Mouse (Mus musculus) kidney, embryonic 15.5 days (tissue): ENCODE measurements around the gene Abcb9. TPM values are rescaled to one million over a fixed set of nuclear protein-coding genes. Genes with fewer than 3 reads are reported as not detected.

Experiments
- ATAC-seq: fragments of 200-750 bp; cut with Nextera tagmentation; replicated peaks from 2 replicates; pipeline ENCODE4 v1.8.0; 2017; ENCODE audit warnings: moderate TSS enrichment; ENCODE audit not compliant: low FRiP score
- H3K27ac ChIP-seq: fragments of 300-500 bp; sonication (generic); 2 replicates; pipeline ENCODE4 v1.5.1; 2015; ENCODE audit warnings: mild to moderate bottlenecking, inconsistent platforms
- H3K27me3 ChIP-seq: fragments of 300-500 bp; sonication (generic); 2 replicates; pipeline ENCODE4 v1.6.1; 2015; ENCODE audit warnings: inconsistent platforms
- H3K36me3 ChIP-seq: fragments of 300-500 bp; sonication (generic); 2 replicates; pipeline ENCODE4 v1.6.1; 2015; ENCODE audit warnings: inconsistent platforms
- H3K4me1 ChIP-seq: fragments of 300-500 bp; sonication (generic); 2 replicates; pipeline ENCODE4 v1.6.1; 2015; ENCODE audit warnings: inconsistent platforms
- H3K4me2 ChIP-seq: fragments of 300-500 bp; sonication (generic); 2 replicates; pipeline ENCODE4 v1.6.1; 2015; ENCODE audit warnings: moderate library complexity, mild to moderate bottlenecking, inconsistent platforms
- H3K4me3 ChIP-seq: fragments of 300-500 bp; sonication (generic); replicated peaks from 2 replicates; pipeline ENCODE4 v1.5.1; 2015; ENCODE audit warnings: mild to moderate bottlenecking, inconsistent platforms
- H3K9ac ChIP-seq: fragments of 300-500 bp; sonication (generic); 2 replicates; pipeline ENCODE4 v1.6.1; 2015; ENCODE audit warnings: mild to moderate bottlenecking, inconsistent platforms
- H3K9me3 ChIP-seq: fragments of 300-500 bp; sonication (generic); replicated peaks from 2 replicates; pipeline ENCODE4 v1.6.1; 2016; ENCODE audit warnings: inconsistent platforms
- WGBS: fragments of 180-500 bp; shearing (Covaris S2); methylation state at CpG from one replicate; pipeline ENCODE4 v1.1.7; 2015; ENCODE audit warnings: mixed read lengths; 5-methylcytosine and 5-hydroxymethylcytosine counted together
- polyA plus RNA-seq: library from polyadenylated mRNA; unstranded; fragments of >200 nt; fragmentation: Nextera tagmentation; extraction: Ambion mirVana; gene quantifications from 2 replicates; pipeline ENCODE4 v1.2.1, GENCODE M21; 2015

Gene Abcb9
- polyA plus RNA-seq, result 1.5 and 1.7 TPM in 2 replicates

GRCm38 (mm10) chr5:124095596-124096232 lies at the start of gene Abcb9:
Abcb9 (minus strand) TSS chr5:124095798.
- no peaks in the 10 kb centered on the region for H3K36me3 ChIP-seq
- no peaks in the 10 kb centered on the region for H3K9me3 ChIP-seq
- peak within 1 kb of the TSS; percentile 97 for H3K4me2 ChIP-seq
- H3K4me3 ChIP-seq, result peak within 1 kb of the TSS; percentile 57
- H3K27ac ChIP-seq, result no peak within 1 kb of the TSS
- WGBS, result 2% methylated on average over 42 of the region's 42 CpGs
- no peaks in the 10 kb centered on the region for H3K27me3 ChIP-seq
- peak; percentile 86 for ATAC-seq
- H3K9ac ChIP-seq, result peak within 1 kb of the TSS; percentile 42
- H3K4me1 ChIP-seq, result peaks cover 19% of the 10 kb centered on the region

- peaks cover 40% of the 10 kb centered on the region for H3K36me3 ChIP-seq
- no peaks in the 10 kb centered on the region for H3K27me3 ChIP-seq
- no peaks in the 10 kb centered on the region for H3K9me3 ChIP-seq
- WGBS, result 72% methylated on average over 7 of the region's 7 CpGs
- no peak overlapping the region for H3K27ac ChIP-seq
- no peak overlapping the region for H3K9ac ChIP-seq
- no peak for ATAC-seq
- H3K4me1 ChIP-seq, result no peaks in the 10 kb centered on the region
- H3K4me2 ChIP-seq, result no peak overlapping the region
- H3K4me3 ChIP-seq, result no peak overlapping the region
Measured at GRCm38 (mm10) chr5:124138066-124138465, 42.5 kb upstream of the Abcb9 start.

- no peak overlapping the region for H3K4me2 ChIP-seq
- no peaks in the 10 kb centered on the region for H3K9me3 ChIP-seq
- no peak overlapping the region for H3K27ac ChIP-seq
- H3K4me3 ChIP-seq, result no peak overlapping the region
- H3K36me3 ChIP-seq, result peaks cover 42% of the 10 kb centered on the region
- WGBS, result 87% methylated on average over 5 of the region's 5 CpGs
- ATAC-seq, result no peak
- no peaks in the 10 kb centered on the region for H3K4me1 ChIP-seq
- H3K27me3 ChIP-seq, result no peaks in the 10 kb centered on the region
- H3K9ac ChIP-seq, result no peak overlapping the region
Measured at GRCm38 (mm10) chr5:124134261-124134660, 38.7 kb upstream of the Abcb9 start.

GRCm38 (mm10) chr5:124125093-124125492 lies 29.5 kb upstream of the Abcb9 start:
- 88% methylated on average over 11 of the region's 11 CpGs for WGBS
- Histone ChIP-seq H3K27ac (no peak overlapping the region), H3K27me3 (no peaks in the 10 kb centered on the region), H3K4me1 (no peaks in the 10 kb centered on the region), H3K4me3 (no peak overlapping the region), H3K9me3 (no peaks in the 10 kb centered on the region), H3K36me3 (peaks cover 73% of the 10 kb centered on the region), H3K9ac (no peak overlapping the region), H3K4me2 (no peak overlapping the region)
- ATAC-seq, result no peak

- no peak for ATAC-seq
- Histone ChIP-seq H3K36me3 (peaks cover 78% of the 10 kb centered on the region), H3K9ac (no peak overlapping the region), H3K4me1 (peaks cover 2% of the 10 kb centered on the region), H3K4me2 (no peak overlapping the region), H3K4me3 (no peak overlapping the region), H3K27ac (no peak overlapping the region), H3K9me3 (no peaks in the 10 kb centered on the region), H3K27me3 (no peaks in the 10 kb centered on the region)
- 89% methylated on average over 18 of the region's 18 CpGs for WGBS
Measured at GRCm38 (mm10) chr5:124122357-124122756, 26.8 kb upstream of the Abcb9 start.

- no peak overlapping the region for H3K9ac ChIP-seq
- H3K4me3 ChIP-seq, result no peak overlapping the region
- H3K4me2 ChIP-seq, result no peak overlapping the region
- peaks cover 78% of the 10 kb centered on the region for H3K36me3 ChIP-seq
- peaks cover 18% of the 10 kb centered on the region for H3K4me1 ChIP-seq
- WGBS, result 74% methylated on average over 5 of the region's 5 CpGs
- no peaks in the 10 kb centered on the region for H3K9me3 ChIP-seq
- H3K27ac ChIP-seq, result no peak overlapping the region
- no peak for ATAC-seq
- no peaks in the 10 kb centered on the region for H3K27me3 ChIP-seq
Measured at GRCm38 (mm10) chr5:124119204-124119603, 23.6 kb upstream of the Abcb9 start.

- ATAC-seq, result no peak
Measured at GRCm38 (mm10) chr5:124115990-124116845, 20.6 kb upstream of the Abcb9 start, which contains the start of gene Arl6ip4. Arl6ip4 (plus strand) TSS chr5:124116089.

GRCm38 (mm10) chr5:124115531-124115930 lies 19.9 kb upstream of the Abcb9 start:
- WGBS, result 25% methylated on average over 7 of the region's 7 CpGs
- Histone ChIP-seq H3K9me3 (no peaks in the 10 kb centered on the region), H3K9ac (peak overlapping the region; percentile 96), H3K27ac (peak overlapping the region; percentile 86), H3K4me3 (peak overlapping the region; percentile 98), H3K4me1 (peaks cover 40% of the 10 kb centered on the region), H3K36me3 (peaks cover 46% of the 10 kb centered on the region), H3K4me2 (peak overlapping the region; percentile 93), H3K27me3 (no peaks in the 10 kb centered on the region)
- no peak for ATAC-seq

More at GRCm38 (mm10) chr5:124115990-124116845, 20.6 kb upstream of the Abcb9 start, which contains the start of gene Arl6ip4:
- Histone ChIP-seq H3K9me3 (no peaks in the 10 kb centered on the region), H3K4me1 (peaks cover 36% of the 10 kb centered on the region), H3K4me3 (peak within 1 kb of the TSS; percentile 98), H3K27ac (peak within 1 kb of the TSS; percentile 86), H3K36me3 (peaks cover 53% of the 10 kb centered on the region), H3K27me3 (no peaks in the 10 kb centered on the region), H3K4me2 (peak within 1 kb of the TSS; percentile 93), H3K9ac (peak within 1 kb of the TSS; percentile 96)
- WGBS, result 1% methylated on average over 64 of the region's 64 CpGs

- no peak for ATAC-seq
- Histone ChIP-seq H3K9me3 (no peaks in the 10 kb centered on the region), H3K27ac (no peak overlapping the region), H3K27me3 (no peaks in the 10 kb centered on the region), H3K4me1 (peaks cover 40% of the 10 kb centered on the region), H3K4me2 (no peak overlapping the region), H3K36me3 (peaks cover 36% of the 10 kb centered on the region), H3K4me3 (no peak overlapping the region), H3K9ac (no peak overlapping the region)
- 93% methylated on average over 24 of the region's 24 CpGs for WGBS
Measured at GRCm38 (mm10) chr5:124114276-124115025, 18.9 kb upstream of the Abcb9 start.

- H3K9me3 ChIP-seq, result no peaks in the 10 kb centered on the region
- H3K4me2 ChIP-seq, result peak overlapping the region; percentile 93
- H3K9ac ChIP-seq, result peak overlapping the region; percentile 75
- peaks cover 21% of the 10 kb centered on the region for H3K36me3 ChIP-seq
- no peak for ATAC-seq
- H3K27me3 ChIP-seq, result no peaks in the 10 kb centered on the region
- peaks cover 40% of the 10 kb centered on the region for H3K4me1 ChIP-seq
- H3K4me3 ChIP-seq, result peak overlapping the region; percentile 93
- 15% methylated on average over 14 of the region's 14 CpGs for WGBS
- H3K27ac ChIP-seq, result peak overlapping the region; percentile 90
Measured at GRCm38 (mm10) chr5:124113030-124113429, 17.4 kb upstream of the Abcb9 start.

- Histone ChIP-seq H3K27me3 (no peaks in the 10 kb centered on the region), H3K9me3 (no peaks in the 10 kb centered on the region), H3K4me1 (peaks cover 40% of the 10 kb centered on the region), H3K4me2 (peak overlapping the region; percentile 93), H3K4me3 (peak overlapping the region; percentile 93), H3K36me3 (peaks cover 16% of the 10 kb centered on the region), H3K9ac (peak overlapping the region; percentile 75), H3K27ac (peak overlapping the region; percentile 90)
- ATAC-seq, result no peak
- WGBS, result under 1% methylated on average over 18 of the region's 18 CpGs
Measured at GRCm38 (mm10) chr5:124112531-124112930, 16.9 kb upstream of the Abcb9 start.
